Mouse (Mus musculus): ENCODE results near the gene Tas2r138. TPM values are rescaled to one million over a fixed set of nuclear protein-coding genes. Genes with fewer than 3 reads are reported as not detected.

The Tas2r138 gene
- 0.16 TPM in 1 of 2 replicates, not detected in the other for polyA plus RNA-seq (2015; fragmentation: Nextera tagmentation; extraction: Ambion mirVana)

DNA sequence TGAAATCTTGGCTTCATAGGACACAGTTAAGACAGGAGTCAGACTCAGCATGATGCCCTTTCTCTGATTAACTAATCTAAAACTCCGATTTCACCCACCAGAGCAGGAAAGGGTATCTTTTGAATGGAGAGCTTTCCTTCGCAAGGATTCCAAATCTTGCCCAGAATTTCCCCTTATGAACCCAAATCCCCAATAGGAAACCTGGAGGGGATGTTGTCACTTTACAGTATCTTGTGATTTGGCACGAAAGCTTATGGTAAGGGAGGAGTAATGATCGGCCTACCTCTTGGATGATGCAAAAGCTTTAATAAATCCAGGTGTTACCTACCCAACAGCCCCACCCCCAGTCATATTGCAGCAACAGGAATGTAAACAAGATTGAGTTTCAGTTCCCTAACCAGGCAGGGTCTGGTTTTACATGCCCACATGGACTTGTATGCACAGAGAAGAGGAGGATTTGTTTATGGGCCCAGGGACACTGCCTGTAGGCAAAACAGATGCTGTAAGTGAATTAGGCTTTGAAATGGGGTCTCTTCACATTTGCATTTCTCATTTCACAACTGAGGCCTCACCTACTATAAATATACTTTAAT lies at the start of gene Tas2r138:
Gene Tas2r138, minus strand, starts transcription at position 51 of the 593 bp plus-strand sequence.
- ATAC-seq = no peak
- WGBS = 87% methylated on average over 4 of the region's 4 CpGs

DNA sequence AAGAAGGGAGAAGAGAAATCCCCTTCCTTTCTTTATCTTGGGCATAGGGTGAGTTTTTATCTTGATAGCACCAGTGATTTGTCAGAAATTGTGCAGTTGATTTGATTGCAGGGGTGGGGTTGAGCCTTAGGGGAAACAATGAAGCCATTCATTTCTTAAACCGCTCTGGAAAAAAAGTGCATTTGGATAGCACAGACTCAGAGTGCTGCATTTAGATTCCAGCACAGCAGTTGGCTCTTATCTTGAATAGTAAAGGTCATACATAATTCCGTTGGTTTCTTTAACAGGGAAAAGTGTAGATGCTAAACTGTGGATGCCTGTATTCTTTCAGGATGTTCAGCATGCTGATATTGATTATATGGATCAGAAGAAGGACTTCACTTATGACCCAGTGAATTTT lies 47.8 kb upstream of the Tas2r138 start:
- no peaks in the 10 kb centered on the region for H3K9me3 ChIP-seq
- H3K4me2 ChIP-seq (replicated peaks) = no peak overlapping the region
- H3K36me3 ChIP-seq = peaks cover 4% of the 10 kb centered on the region; the same call in 1 of the 2 replicates
- no peaks in the 10 kb centered on the region for H3K27me3 ChIP-seq (replicated peaks)
- H3K27ac ChIP-seq = no peak overlapping the region
- H3K9ac ChIP-seq = no peak overlapping the region
- ATAC-seq = peak; percentile 66
- 35% methylated on average over 2 of the region's 2 CpGs for WGBS
- H3K4me1 ChIP-seq (replicated peaks) = no peaks in the 10 kb centered on the region
- H3K4me3 ChIP-seq (replicated peaks) = no peak overlapping the region

More for the DNA sequence above, at the start of gene Tas2r138:
- H3K4me2 ChIP-seq (replicated peaks) = no peak within 1 kb of the TSS
- no peak within 1 kb of the TSS for H3K4me3 ChIP-seq (replicated peaks)
- no peak within 1 kb of the TSS for H3K9ac ChIP-seq
- H3K4me1 ChIP-seq (replicated peaks) = no peaks in the 10 kb centered on the region
- H3K9me3 ChIP-seq = no peaks in the 10 kb centered on the region
- H3K36me3 ChIP-seq = no peaks in the 10 kb centered on the region
- no peaks in the 10 kb centered on the region for H3K27me3 ChIP-seq (replicated peaks)
- H3K27ac ChIP-seq = no peak within 1 kb of the TSS

DNA sequence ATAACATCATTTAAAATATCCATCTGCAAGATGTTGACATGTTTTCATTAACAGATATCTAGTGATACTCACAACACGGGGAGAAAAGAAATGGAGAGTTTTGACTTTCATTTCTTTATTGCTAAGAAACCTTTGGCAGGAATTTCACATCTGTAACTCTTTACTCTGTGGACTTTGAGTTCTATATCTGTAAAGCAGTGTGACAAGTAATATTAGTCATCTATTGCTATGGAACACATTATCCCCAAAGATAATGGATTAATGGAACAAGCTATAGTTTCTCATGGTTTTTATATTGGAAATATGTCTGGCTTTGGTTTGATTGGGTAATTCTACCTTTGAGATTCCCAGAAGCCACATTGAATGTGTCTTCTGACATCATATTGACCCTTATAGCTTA lies 37.8 kb upstream of the Tas2r138 start:
- WGBS = 67% methylated on average over 1 of the region's 1 CpGs
- no peaks in the 10 kb centered on the region for H3K4me1 ChIP-seq (replicated peaks)
- H3K27ac ChIP-seq = no peak overlapping the region
- 0 out of 2 replicates have a peak, but pooled peaks cover 2% of the 10 kb centered on the region for H3K36me3 ChIP-seq
- no peak overlapping the region for H3K4me3 ChIP-seq (replicated peaks)
- no peaks in the 10 kb centered on the region for H3K9me3 ChIP-seq
- ATAC-seq = peak; percentile 59; the same call in 1 of the 2 replicates
- H3K4me2 ChIP-seq (replicated peaks) = no peak overlapping the region
- no peaks in the 10 kb centered on the region for H3K27me3 ChIP-seq (replicated peaks)
- H3K9ac ChIP-seq = no peak overlapping the region

DNA sequence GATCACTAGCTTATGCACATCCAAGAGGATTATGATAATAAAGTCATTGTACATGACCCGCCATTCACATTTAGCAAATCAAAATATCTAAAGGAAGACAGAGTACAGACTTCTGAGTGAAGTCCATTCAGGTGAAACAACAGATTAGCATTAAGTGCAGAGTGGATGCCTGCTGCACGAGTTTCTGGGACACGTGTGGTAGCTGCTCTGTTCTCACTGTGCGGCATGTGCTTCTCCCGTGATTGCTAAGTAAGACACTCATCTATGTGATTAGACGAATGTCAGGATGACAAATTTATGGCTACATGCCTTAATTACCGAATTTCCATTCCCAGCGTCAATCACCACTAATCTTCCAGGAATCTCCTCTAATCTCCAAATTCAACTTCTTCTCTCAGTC lies 32.6 kb upstream of the Tas2r138 start:
- Histone ChIP-seq H3K36me3 (no peaks in the 10 kb centered on the region), H3K4me2 (replicated peaks) (no peak overlapping the region), H3K9me3 (no peaks in the 10 kb centered on the region), H3K27ac (no peak overlapping the region), H3K27me3 (replicated peaks) (no peaks in the 10 kb centered on the region), H3K4me3 (replicated peaks) (no peak overlapping the region), H3K9ac (no peak overlapping the region), H3K4me1 (replicated peaks) (no peaks in the 10 kb centered on the region)
- 68% methylated on average over 8 of the region's 8 CpGs for WGBS
- ATAC-seq = no peak

DNA sequence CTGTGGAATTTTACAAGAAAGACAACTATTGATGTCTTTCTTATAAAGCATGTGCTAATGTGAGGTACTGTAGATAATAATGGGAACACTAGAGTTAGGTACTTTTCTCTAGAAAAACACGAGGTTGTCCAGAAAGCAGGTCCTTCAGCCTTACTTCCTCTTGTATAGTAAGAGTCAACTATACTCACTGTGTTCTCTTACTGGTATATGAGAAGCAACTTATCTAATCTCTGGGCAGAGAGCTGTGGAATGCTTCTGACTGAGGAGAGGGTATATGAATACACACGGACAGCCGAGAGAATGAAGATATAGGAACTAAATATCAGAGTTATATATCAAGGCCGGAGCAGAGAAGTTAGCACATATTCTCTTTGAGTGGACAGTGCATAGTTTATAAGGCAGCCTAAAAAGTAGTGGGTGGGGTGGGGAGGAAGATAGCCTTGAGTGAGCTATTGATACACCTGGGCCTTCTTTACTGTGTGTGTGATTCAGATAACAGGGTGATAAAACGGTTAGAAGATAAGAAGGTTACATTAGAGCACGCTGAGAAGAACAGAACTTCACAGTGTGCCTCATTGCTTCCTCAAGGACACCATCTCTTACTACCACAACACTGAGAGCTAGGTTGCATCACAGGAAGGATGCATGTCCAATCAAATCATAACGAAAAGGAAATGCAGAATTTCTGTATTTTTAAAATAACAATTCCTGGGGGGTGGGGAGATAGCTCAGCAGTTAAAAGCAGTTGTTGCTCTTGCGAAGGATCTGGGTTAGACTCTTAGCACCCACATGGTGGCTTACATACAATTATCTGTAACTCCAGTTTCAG lies 27.8 kb upstream of the Tas2r138 start:
- WGBS = 60% methylated on average over 8 of the region's 8 CpGs

DNA sequence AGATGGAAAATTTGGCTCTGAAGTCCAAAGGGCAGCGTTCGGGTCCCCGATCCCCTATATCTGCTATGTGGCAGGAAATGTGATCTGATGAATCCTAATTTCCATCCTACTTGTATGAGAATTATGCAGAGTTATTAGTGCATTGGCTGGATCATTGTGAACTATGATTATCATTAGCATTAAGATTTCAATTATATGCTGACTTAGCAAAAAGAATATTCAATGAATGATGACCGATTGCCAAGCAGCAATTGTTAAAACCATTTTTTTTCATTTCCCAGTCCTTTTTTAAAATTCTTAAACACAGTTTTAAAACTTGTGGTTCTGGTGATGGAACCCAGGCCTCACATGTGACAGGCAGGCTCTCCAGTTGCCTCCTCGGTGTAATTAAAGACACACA lies 24.6 kb upstream of the Tas2r138 start:
- Histone ChIP-seq H3K27ac (no peak overlapping the region), H3K9ac (no peak overlapping the region), H3K4me3 (replicated peaks) (no peak overlapping the region), H3K36me3 (no peaks in the 10 kb centered on the region), H3K4me2 (replicated peaks) (no peak overlapping the region), H3K9me3 (no peaks in the 10 kb centered on the region), H3K4me1 (replicated peaks) (no peaks in the 10 kb centered on the region), H3K27me3 (replicated peaks) (no peaks in the 10 kb centered on the region)
- no peak for ATAC-seq
- 76% methylated on average over 5 of the region's 5 CpGs for WGBS

More for the DNA sequence above, 27.8 kb upstream of the Tas2r138 start:
- Histone ChIP-seq H3K4me1 (replicated peaks) (no peaks in the 10 kb centered on the region), H3K27ac (no peak overlapping the region), H3K4me3 (replicated peaks) (no peak overlapping the region), H3K9ac (no peak overlapping the region), H3K9me3 (no peaks in the 10 kb centered on the region), H3K27me3 (replicated peaks) (no peaks in the 10 kb centered on the region), H3K36me3 (no peaks in the 10 kb centered on the region), H3K4me2 (replicated peaks) (no peak overlapping the region)
- ATAC-seq = peak; percentile 94

DNA sequence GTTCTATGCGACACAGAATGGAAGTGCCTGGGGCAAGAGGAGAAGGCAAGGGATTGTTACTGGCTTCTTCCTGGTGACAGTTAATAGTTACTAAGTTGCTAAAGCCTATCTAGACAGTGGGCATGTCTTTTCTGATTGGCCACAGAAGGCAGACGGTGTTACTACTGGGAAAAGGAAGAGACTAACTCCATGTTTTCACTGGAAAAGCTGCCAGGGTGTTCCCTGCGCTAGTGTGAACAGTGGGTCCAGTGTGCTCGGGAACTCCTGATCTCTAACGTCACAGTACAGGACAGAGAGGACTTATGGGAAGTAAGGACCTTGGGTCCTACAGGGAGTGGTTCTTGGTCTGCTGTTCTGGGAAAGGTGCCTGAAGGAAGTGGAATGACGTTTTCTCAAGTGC lies 22.4 kb upstream of the Tas2r138 start:
- Histone ChIP-seq H3K27me3 (replicated peaks) (no peaks in the 10 kb centered on the region), H3K9me3 (no peaks in the 10 kb centered on the region), H3K4me1 (replicated peaks) (no peaks in the 10 kb centered on the region), H3K4me3 (replicated peaks) (peak overlapping the region; percentile 30), H3K27ac (peak overlapping the region; percentile 78), H3K36me3 (no peaks in the 10 kb centered on the region), H3K4me2 (replicated peaks) (peak overlapping the region; percentile 41), H3K9ac (0 out of 2 replicates have a peak overlapping the region, but pooled peaks have one; percentile 13)
- peak; percentile 90 for ATAC-seq
- WGBS = 55% methylated on average over 6 of the region's 6 CpGs

DNA sequence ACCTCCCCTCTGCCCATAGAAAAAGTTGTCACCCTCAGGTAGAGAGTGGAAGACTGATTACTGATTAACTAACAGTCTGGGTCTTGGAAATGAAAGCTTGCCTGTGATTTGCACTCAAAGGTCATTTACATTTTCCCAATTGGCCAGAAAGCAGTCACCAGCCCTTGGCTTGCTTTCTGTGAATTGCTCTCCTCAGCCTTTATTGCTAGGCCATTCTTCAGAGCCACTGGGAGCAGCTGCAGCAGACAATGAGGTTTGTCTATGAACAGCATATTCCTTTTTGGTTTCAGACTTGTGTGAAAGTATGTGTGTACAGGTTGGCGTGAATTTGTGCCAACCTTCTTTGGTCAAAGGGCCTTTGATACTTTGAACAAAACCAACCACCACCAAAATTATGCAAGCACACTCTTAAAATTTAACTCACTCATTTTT lies 21.5 kb upstream of the Tas2r138 start:
- Histone ChIP-seq H3K27me3 (replicated peaks) (no peaks in the 10 kb centered on the region), H3K4me1 (replicated peaks) (no peaks in the 10 kb centered on the region), H3K36me3 (no peaks in the 10 kb centered on the region), H3K27ac (peak overlapping the region; percentile 78), H3K9ac (no peak overlapping the region), H3K4me3 (replicated peaks) (peak overlapping the region; percentile 30), H3K4me2 (replicated peaks) (peak overlapping the region; percentile 41), H3K9me3 (no peaks in the 10 kb centered on the region)
- peak; percentile 86 for ATAC-seq
- 59% methylated on average over 1 of the region's 1 CpGs for WGBS

DNA sequence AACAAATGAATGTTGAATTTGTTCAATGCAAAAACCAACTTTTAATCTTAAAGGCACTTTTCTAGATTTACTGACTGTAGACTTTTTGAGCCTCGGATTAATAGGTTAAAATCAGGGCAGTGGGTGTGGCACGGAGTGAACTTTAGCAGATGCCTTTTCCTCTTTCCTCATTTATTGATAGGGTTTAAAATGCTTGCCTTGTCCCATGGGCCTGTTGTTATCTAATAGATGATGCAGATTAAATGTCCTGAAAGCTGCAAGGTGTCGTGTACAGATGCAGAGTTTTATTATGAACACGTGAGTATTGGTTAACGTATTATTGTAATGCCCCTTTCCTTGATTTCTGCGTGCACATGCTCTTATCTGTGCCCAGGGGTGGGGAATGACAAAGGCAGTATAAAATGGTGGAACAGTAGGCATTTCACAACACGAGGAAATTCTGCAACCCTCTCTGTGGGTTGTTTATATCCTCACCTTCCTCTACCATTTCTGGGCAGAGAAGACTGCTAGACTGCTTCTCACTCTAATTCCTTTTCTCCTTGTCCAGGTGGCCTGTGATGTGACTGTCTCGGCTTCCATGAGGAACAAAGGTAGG lies 15.4 kb upstream of the Tas2r138 start, which contains the start of gene Mgam:
Gene Mgam, plus strand, starts transcription at position 426 of the 595 bp plus-strand sequence.
- no peaks in the 10 kb centered on the region for H3K9me3 ChIP-seq
- H3K4me2 ChIP-seq (replicated peaks) = no peak within 1 kb of the TSS
- H3K27ac ChIP-seq = no peak within 1 kb of the TSS
- whole genome bisulfite sequencing = 60% methylated on average over 8 of the region's 8 CpGs
- H3K27me3 ChIP-seq (replicated peaks) = no peaks in the 10 kb centered on the region
- H3K9ac ChIP-seq = no peak within 1 kb of the TSS
- no peaks in the 10 kb centered on the region for H3K36me3 ChIP-seq
- peak; percentile 73 for ATAC-seq
- H3K4me1 ChIP-seq (replicated peaks) = no peaks in the 10 kb centered on the region
- no peak within 1 kb of the TSS for H3K4me3 ChIP-seq (replicated peaks)

DNA sequence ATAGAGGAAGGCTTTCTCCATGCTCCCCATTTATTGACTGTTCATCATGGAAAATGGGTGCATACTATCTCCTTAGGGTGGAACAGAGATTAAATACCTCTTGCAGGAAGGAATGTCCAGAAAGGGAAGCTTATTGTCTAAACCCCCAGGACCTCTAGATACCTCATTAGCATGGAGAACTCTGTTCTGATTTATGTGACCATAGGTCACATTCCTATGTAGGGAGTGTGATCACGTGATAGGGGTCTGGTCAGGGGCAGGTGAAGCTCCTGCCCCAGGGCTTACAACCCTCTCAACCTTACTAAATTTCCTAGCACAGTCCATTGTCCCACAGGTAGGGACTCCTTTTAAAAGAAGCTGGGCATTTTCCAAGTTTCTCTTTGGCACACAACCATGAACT lies 13.0 kb upstream of the Tas2r138 start:
- Histone ChIP-seq H3K27me3 (replicated peaks) (no peaks in the 10 kb centered on the region), H3K9me3 (no peaks in the 10 kb centered on the region), H3K9ac (no peak overlapping the region), H3K27ac (no peak overlapping the region), H3K4me2 (replicated peaks) (no peak overlapping the region), H3K36me3 (no peaks in the 10 kb centered on the region), H3K4me1 (replicated peaks) (no peaks in the 10 kb centered on the region), H3K4me3 (replicated peaks) (no peak overlapping the region)
- peak; percentile 82 for ATAC-seq
- whole genome bisulfite sequencing = 39% methylated on average over 1 of the region's 1 CpGs

DNA sequence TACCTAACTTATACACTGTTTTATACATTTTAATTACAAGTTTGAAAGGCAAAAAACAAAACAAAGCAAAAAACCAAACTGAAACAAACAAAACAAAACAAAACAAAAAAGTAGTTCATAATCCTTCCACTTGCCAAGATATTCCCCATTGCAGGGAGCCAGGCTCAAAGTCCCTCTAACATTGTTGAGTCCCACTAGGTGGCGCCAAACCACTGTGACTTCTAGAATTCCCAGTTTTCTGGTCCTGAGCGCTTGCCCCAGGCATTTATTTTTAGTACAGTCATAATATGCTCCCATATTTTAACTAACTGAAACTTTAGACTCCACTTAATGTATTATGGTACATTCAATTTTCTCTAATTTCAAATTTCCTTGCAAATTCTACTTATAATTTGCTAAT lies 4.9 kb upstream of the Tas2r138 start:
- peak; percentile 78 for ATAC-seq

DNA sequence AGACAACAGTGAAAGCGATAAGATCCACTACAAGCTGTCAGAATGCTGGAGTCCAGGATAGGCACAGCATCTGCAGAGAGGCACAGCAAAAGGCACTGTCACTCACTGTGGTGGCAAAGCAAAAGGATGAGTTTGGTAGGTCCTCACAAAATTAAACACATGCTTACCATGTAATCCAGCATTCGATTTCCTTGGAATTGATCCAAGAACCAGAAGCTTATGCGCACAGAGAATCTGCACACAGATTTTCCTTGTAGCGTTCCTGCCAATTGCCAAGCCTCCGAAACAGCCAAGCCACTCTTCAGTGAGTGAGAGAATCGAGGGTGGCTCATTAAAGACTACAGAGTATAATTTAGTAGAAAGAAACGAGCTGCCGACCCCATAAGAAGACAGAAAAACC lies 2.9 kb downstream of the Tas2r138 start:
- H3K4me1 ChIP-seq (replicated peaks) = no peaks in the 10 kb centered on the region
- no peaks in the 10 kb centered on the region for H3K27me3 ChIP-seq (replicated peaks)
- H3K9me3 ChIP-seq = no peaks in the 10 kb centered on the region
- H3K27ac ChIP-seq = no peak overlapping the region
- no peak overlapping the region for H3K4me2 ChIP-seq (replicated peaks)
- no peaks in the 10 kb centered on the region for H3K36me3 ChIP-seq
- WGBS = 76% methylated on average over 8 of the region's 8 CpGs
- no peak overlapping the region for H3K4me3 ChIP-seq (replicated peaks)
- no peak overlapping the region for H3K9ac ChIP-seq
- ATAC-seq = no peak

More for the DNA sequence above, 4.9 kb upstream of the Tas2r138 start:
- Histone ChIP-seq H3K36me3 (no peaks in the 10 kb centered on the region), H3K4me1 (replicated peaks) (no peaks in the 10 kb centered on the region), H3K4me3 (replicated peaks) (no peak overlapping the region), H3K9ac (no peak overlapping the region), H3K27me3 (replicated peaks) (no peaks in the 10 kb centered on the region), H3K9me3 (no peaks in the 10 kb centered on the region), H3K4me2 (replicated peaks) (no peak overlapping the region), H3K27ac (no peak overlapping the region)
- 10% methylated on average over 2 of the region's 2 CpGs for WGBS
